In genomic region chr2:20737837-20738236, GRCm38 (mm10) we compare ENCODE assay signal across 19 mouse cellular contexts.
DNase-seq lines count a peak whose midpoint lies in the region; ATAC-seq and TF ChIP-seq lines count a peak whose summit lies in the region.
"Had no signal": no experiment of that assay in that cellular context is flagged by ENCODE, and none has a peak within 500 bp of the region (broad histone marks: within the 10 kb centered on the region; RNA-seq: fewer than 3 reads in every experiment).

No protein-coding gene starts in this region.

- H3K27me3 ChIP-seq in liver, postnatal 0 days (ENCODE audit: insufficient read depth, low read length), result no peaks in the 10 kb centered on the region
- H3K27me3 ChIP-seq in liver, embryonic 11.5 days (replicated peaks; ENCODE audit: control insufficient read depth, insufficient read depth, low read length), result no peaks in the 10 kb centered on the region
- H3K27me3 ChIP-seq in embryonic facial prominence, embryonic 15.5 days, result no peaks in the 10 kb centered on the region
- no peaks in the 10 kb centered on the region for H3K27me3 ChIP-seq in stomach, embryonic 14.5 days (ENCODE audit: control insufficient read depth, insufficient read depth, low read length)
- H3K27me3 ChIP-seq: forebrain, embryonic 13.5 days; heart, embryonic 15.5 days; hindbrain, embryonic 12.5 days; megakaryocyte, embryonic 14.5 days; midbrain, embryonic 15.5 days had no signal

- no peak for DNase-seq in liver, postnatal 0 days
- no peak for DNase-seq in liver, embryonic 11.5 days (ENCODE audit: low spot score)
- DNase-seq in ES-CJ7 (ENCODE audit: low read depth, low spot score), result peak; percentile 74
- no peak for DNase-seq in thymus, postnatal 0 days (ENCODE audit: low spot score)
- DNase-seq in layer of hippocampus, postnatal 10 days (ENCODE audit: low spot score in 2 of 2), result no peak
- DNase-seq: adrenal gland, postnatal 36 days; cerebellum, adult 2 months; lung, postnatal 10 days; right cerebral cortex, adult 18-20 months; spleen, adult 18-20 months had no signal

- no peak overlapping the region for H3K9ac ChIP-seq in liver, postnatal 0 days (replicated peaks)
- no peak overlapping the region for H3K9ac ChIP-seq in liver, embryonic 11.5 days (ENCODE audit: low read depth, low read length)
- H3K9ac ChIP-seq in embryonic facial prominence, embryonic 15.5 days, result no peak overlapping the region
- no peak overlapping the region for H3K9ac ChIP-seq in stomach, embryonic 14.5 days (replicated peaks; ENCODE audit: low read depth, low read length)
- H3K9ac ChIP-seq: forebrain, embryonic 13.5 days; heart, embryonic 15.5 days; hindbrain, embryonic 12.5 days; midbrain, embryonic 15.5 days had no signal

- no peaks in the 10 kb centered on the region for H3K9me3 ChIP-seq in liver, postnatal 0 days (ENCODE audit: low read length)
- no peaks in the 10 kb centered on the region for H3K9me3 ChIP-seq in liver, embryonic 11.5 days (ENCODE audit: control insufficient read depth, low read length)
- H3K9me3 ChIP-seq in embryonic facial prominence, embryonic 15.5 days (replicated peaks), result no peaks in the 10 kb centered on the region
- no peaks in the 10 kb centered on the region for H3K9me3 ChIP-seq in stomach, embryonic 14.5 days (ENCODE audit: control insufficient read depth, low read depth, low read length)
- H3K9me3 ChIP-seq: forebrain, embryonic 13.5 days; heart, embryonic 15.5 days; hindbrain, embryonic 12.5 days; midbrain, embryonic 15.5 days had no signal

- no peak for ATAC-seq in liver, postnatal 0 days
- no peak for ATAC-seq in liver, embryonic 11.5 days (replicated peaks; ENCODE audit: low FRiP score)
- no peak for ATAC-seq in embryonic facial prominence, embryonic 15.5 days (ENCODE audit: insufficient number of reproducible peaks, low FRiP score, low TSS enrichment, low read depth)
- no peak for ATAC-seq in stomach, embryonic 14.5 days (ENCODE audit: insufficient number of reproducible peaks, insufficient read depth, low FRiP score, low read depth)
- no peak for ATAC-seq in erythroid progenitor cell, adult 5-6 weeks (replicated peaks; ENCODE audit: low FRiP score, poor library complexity, severe bottlenecking)
- ATAC-seq: CD4-positive, CD25-positive, alpha-beta regulatory T cell, adult 4 months; forebrain, embryonic 13.5 days; midbrain, embryonic 15.5 days had no signal

- H3K36me3 ChIP-seq in liver, postnatal 0 days (replicated peaks; ENCODE audit: insufficient read depth, low read length), result no peaks in the 10 kb centered on the region
- no peaks in the 10 kb centered on the region for H3K36me3 ChIP-seq in liver, embryonic 11.5 days (ENCODE audit: control insufficient read depth, insufficient read depth, low read length)
- H3K36me3 ChIP-seq in embryonic facial prominence, embryonic 15.5 days, result no peaks in the 10 kb centered on the region
- H3K36me3 ChIP-seq in stomach, embryonic 14.5 days (ENCODE audit: control insufficient read depth, insufficient read depth, low read length), result no peaks in the 10 kb centered on the region
- H3K36me3 ChIP-seq: heart, embryonic 15.5 days; hindbrain, embryonic 12.5 days; midbrain, embryonic 15.5 days had no signal

- H3K27ac ChIP-seq in liver, postnatal 0 days (ENCODE audit: low read depth), result no peak overlapping the region
- no peak overlapping the region for H3K27ac ChIP-seq in liver, embryonic 11.5 days (ENCODE audit: low read depth, low read length)
- 0 out of 2 replicates have a peak overlapping the region, but pooled peaks have one; percentile 5 for H3K27ac ChIP-seq in embryonic facial prominence, embryonic 15.5 days (replicated peaks)
- H3K27ac ChIP-seq in stomach, embryonic 14.5 days (ENCODE audit: low read length), result no peak overlapping the region
- H3K27ac ChIP-seq: forebrain, embryonic 13.5 days; heart, embryonic 15.5 days; hindbrain, embryonic 12.5 days; midbrain, embryonic 15.5 days had no signal

- peaks cover 7% of the 10 kb centered on the region for H3K4me1 ChIP-seq in liver, postnatal 0 days (ENCODE audit: insufficient read depth)
- peaks cover 3% of the 10 kb centered on the region; the same call in 1 of the 2 replicates for H3K4me1 ChIP-seq in liver, embryonic 11.5 days (replicated peaks; ENCODE audit: control insufficient read depth, insufficient read depth, low read length)
- H3K4me1 ChIP-seq in embryonic facial prominence, embryonic 15.5 days, result peaks cover 16% of the 10 kb centered on the region
- 0 out of 2 replicates have a peak, but pooled peaks cover 5% of the 10 kb centered on the region for H3K4me1 ChIP-seq in stomach, embryonic 14.5 days (ENCODE audit: control insufficient read depth, insufficient read depth, low read length)
- H3K4me1 ChIP-seq: midbrain, embryonic 15.5 days had no signal

- TF ChIP-seq CTCF in liver, postnatal 0 days (IDR thresholded peaks at IDR 0.05; ENCODE audit: low read depth), result no peak

- no peak for TF ChIP-seq EP300 in liver, postnatal 0 days (IDR thresholded peaks at IDR 0.05; ENCODE audit: low read depth)

- 49% methylated on average over 4 of the region's 4 CpGs for WGBS in liver, postnatal 0 days (ENCODE audit: insufficient replicate concordance)
- WGBS in liver, embryonic 11.5 days, result 59% methylated on average over 4 of the region's 4 CpGs
- 40% methylated on average over 4 of the region's 4 CpGs for WGBS in embryonic facial prominence, embryonic 15.5 days
- 45% methylated on average over 4 of the region's 4 CpGs for WGBS in stomach, embryonic 14.5 days

- H3K4me3 ChIP-seq in liver, postnatal 0 days (ENCODE audit: low read depth, low read length), result 0 out of 2 replicates have a peak overlapping the region, but pooled peaks have one; percentile 37
- no peak overlapping the region for H3K4me3 ChIP-seq in liver, embryonic 11.5 days (ENCODE audit: low read depth, low read length)
- H3K4me3 ChIP-seq in embryonic facial prominence, embryonic 15.5 days (replicated peaks), result peak overlapping the region; percentile 21
- H3K4me3 ChIP-seq in stomach, embryonic 14.5 days (ENCODE audit: low read depth, low read length), result no peak overlapping the region
- H3K4me3 ChIP-seq: forebrain, embryonic 13.5 days; hindbrain, embryonic 12.5 days; megakaryocyte, embryonic 14.5 days; midbrain, embryonic 15.5 days had no signal

- peak overlapping the region; percentile 65 for H3K4me2 ChIP-seq in liver, postnatal 0 days (ENCODE audit: low read depth, low read length)
- H3K4me2 ChIP-seq in liver, embryonic 11.5 days, result no peak overlapping the region
- peak overlapping the region; percentile 43 for H3K4me2 ChIP-seq in embryonic facial prominence, embryonic 15.5 days (replicated peaks)
- H3K4me2 ChIP-seq in stomach, embryonic 14.5 days (replicated peaks; ENCODE audit: low read depth, low read length), result peak overlapping the region; percentile 23; the same call in 1 of the 2 replicates
- H3K4me2 ChIP-seq: forebrain, embryonic 13.5 days; hindbrain, embryonic 12.5 days; midbrain, embryonic 15.5 days had no signal

Comparison
In these comparisons a context has a peak if more than half of its experiments do, and no peak if none do; other contexts are left out.
1. H3K4me3 ChIP-seq: peak in liver, postnatal 0 days (single experiment) and embryonic facial prominence, embryonic 15.5 days (single experiment); none in liver, embryonic 11.5 days (single experiment) and stomach, embryonic 14.5 days (single experiment).